Mouse (Mus musculus) spleen, adult 2 months (tissue): ENCODE results near the gene Atp6ap1l.

Experiments used
- CTCF ChIP-seq: fragments of 200-500 bp; IDR thresholded peaks from 2 replicates; pipeline ENCODE4 v1.5.1; 2011; ENCODE audit warnings: mild to moderate bottlenecking, inconsistent platforms; ENCODE audit not compliant: insufficient read depth, insufficient read length, insufficient replicate concordance; ENCODE audit errors: extremely low read depth
- POLR2A ChIP-seq: fragments of 200-500 bp; IDR thresholded peaks from 2 replicates; pipeline ENCODE4 v1.6.1; 2011; ENCODE audit warnings: low read depth, low read length, inconsistent platforms

DNA sequence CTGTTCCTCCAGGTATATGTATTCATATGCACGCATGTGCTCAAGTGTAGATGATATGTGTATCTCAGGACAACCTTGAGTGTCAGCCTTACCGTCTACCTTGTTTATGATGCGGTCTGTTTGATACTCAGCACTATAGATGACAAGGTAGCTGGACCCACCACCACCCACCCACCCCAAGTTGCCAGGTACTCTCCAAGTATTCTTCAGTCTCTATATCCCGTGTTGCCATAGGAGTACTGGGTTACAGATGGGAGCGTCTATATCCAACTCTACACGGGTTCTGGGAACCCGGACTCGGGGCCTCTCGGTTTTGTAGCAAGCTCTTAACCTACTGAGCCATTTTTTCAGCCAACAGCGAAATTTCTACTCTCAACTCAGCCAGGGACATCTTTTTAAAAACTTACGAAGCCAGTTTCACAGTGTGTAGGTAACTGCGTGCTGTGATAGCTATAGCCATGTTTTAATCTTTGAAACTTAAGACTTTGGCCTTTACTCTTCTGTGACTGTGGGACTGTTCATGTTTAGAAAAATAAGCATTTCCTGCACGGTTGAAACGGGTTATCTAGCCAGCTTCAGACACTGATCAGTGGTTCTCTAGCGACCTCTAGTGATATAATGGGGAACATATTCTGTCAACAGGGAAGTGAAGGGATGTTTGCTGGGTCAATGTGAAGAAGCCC is 64.5 kb downstream of the Atp6ap1l start:
- TF ChIP-seq CTCF (peak; percentile 19; the same call in 1 of the 2 replicates), POLR2A (no peak)
